Mouse (Mus musculus) midbrain, embryonic 10.5 days (tissue): ENCODE data around the gene Rab20. TPM values are rescaled to one million over a fixed set of nuclear protein-coding genes. Genes with fewer than 3 reads are reported as not detected.
A peak's percentile ranks its signal among the peaks of the same experiment; 100 is the strongest.

Experiments used
- DNase-seq: peaks from one replicate; pipeline ENCODE4 v3.0.0-alpha.2; 2017; ENCODE audit warnings: low spot score
- H3K27ac ChIP-seq: fragments of 300-500 bp; sonication (generic); replicated peaks from 2 replicates; pipeline ENCODE4 v1.5.1; 2016; ENCODE audit warnings: mild to moderate bottlenecking
- H3K27me3 ChIP-seq: fragments of 300-500 bp; sonication (generic); 2 replicates; pipeline ENCODE4 v1.6.1; 2016; ENCODE audit warnings: low read depth, mild to moderate bottlenecking; ENCODE audit not compliant: poor library complexity, severe bottlenecking
- H3K36me3 ChIP-seq: fragments of 300-500 bp; sonication (generic); 2 replicates; pipeline ENCODE4 v1.6.1; 2016; ENCODE audit warnings: mild to moderate bottlenecking, moderate library complexity
- H3K4me1 ChIP-seq: fragments of 300-500 bp; sonication (generic); 2 replicates; pipeline ENCODE4 v1.6.1; 2016
- H3K4me3 ChIP-seq: fragments of 300-500 bp; sonication (generic); 2 replicates; pipeline ENCODE4 v1.5.1; 2016; ENCODE audit warnings: mild to moderate bottlenecking, moderate library complexity
- H3K9me3 ChIP-seq: fragments of 300-500 bp; sonication (generic); replicated peaks from 2 replicates; pipeline ENCODE4 v1.6.1; 2016; ENCODE audit warnings: mild to moderate bottlenecking
- WGBS: fragments of 180-500 bp; shearing (Covaris S2); methylation state at CpG from one replicate; pipeline ENCODE4 v1.1.7; 2016; 5-methylcytosine and 5-hydroxymethylcytosine counted together
- polyA plus RNA-seq: library from polyadenylated mRNA; unstranded; fragments of >200 nt; fragmentation: Nextera tagmentation; extraction: Ambion mirVana; gene quantifications from 2 replicates; pipeline ENCODE4 v1.2.1, GENCODE M21; 2016

The Rab20 gene
- polyA plus RNA-seq, 1 experiment from 2014 or later = 1.3 TPM

DNA sequence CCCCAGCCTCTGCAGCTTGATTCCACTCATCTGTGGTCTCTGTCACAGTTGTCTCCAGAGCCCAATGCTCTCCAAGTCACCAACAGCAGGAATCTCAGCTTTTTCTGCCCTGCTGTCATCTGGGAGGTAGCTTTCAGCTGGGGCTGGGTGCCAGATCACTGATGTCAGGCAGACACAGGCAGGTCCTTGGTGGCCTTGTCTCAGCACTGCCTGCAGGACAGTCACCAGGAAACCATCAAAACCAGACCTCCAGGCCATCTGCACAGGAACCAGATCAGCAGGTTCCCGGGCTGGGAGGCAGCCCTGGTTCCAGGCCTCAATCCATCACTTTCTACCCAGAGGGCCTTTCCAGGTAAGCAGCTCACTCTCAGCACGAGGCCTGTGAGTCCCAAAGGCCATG lies 16.7 kb downstream of the Rab20 start:
- H3K27me3 ChIP-seq = no peaks in the 10 kb centered on the region
- 82% methylated on average over 2 of the region's 2 CpGs for WGBS
- no peak for DNase-seq

DNA sequence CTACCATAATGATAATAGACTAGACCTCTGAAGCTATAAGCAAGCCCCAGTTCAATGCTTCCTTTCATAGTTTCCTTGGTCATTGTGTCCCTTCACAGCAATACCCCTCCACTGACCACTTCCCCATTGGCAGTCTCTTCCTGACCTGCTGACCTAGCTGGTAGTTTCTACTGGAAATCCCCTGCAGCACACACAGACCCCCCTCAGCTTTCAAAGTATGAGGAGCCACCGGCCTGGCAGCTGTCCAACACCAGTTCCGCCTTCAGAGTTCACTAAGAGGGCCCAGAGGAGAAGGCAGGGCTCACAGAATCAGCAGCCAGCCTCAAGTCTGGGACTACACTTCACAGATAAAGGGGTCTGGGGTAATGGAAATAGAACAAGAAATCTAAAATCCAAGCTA lies 17.6 kb downstream of the Rab20 start:
- Histone ChIP-seq H3K4me1 (peaks cover 28% of the 10 kb centered on the region), H3K9me3 (peaks cover 5% of the 10 kb centered on the region; the same call in 1 of the 2 replicates), H3K27ac (no peak overlapping the region), H3K27me3 (no peaks in the 10 kb centered on the region), H3K36me3 (no peaks in the 10 kb centered on the region), H3K4me3 (no peak overlapping the region)
- 72% methylated on average over 2 of the region's 2 CpGs for WGBS
- no peak for DNase-seq

More for the DNA sequence above, 16.7 kb downstream of the Rab20 start:
- Histone ChIP-seq H3K9me3 (peaks cover 5% of the 10 kb centered on the region; the same call in 1 of the 2 replicates), H3K36me3 (no peaks in the 10 kb centered on the region), H3K4me3 (no peak overlapping the region), H3K4me1 (peaks cover 32% of the 10 kb centered on the region), H3K27ac (peak overlapping the region; percentile 33; the same call in 1 of the 2 replicates)

DNA sequence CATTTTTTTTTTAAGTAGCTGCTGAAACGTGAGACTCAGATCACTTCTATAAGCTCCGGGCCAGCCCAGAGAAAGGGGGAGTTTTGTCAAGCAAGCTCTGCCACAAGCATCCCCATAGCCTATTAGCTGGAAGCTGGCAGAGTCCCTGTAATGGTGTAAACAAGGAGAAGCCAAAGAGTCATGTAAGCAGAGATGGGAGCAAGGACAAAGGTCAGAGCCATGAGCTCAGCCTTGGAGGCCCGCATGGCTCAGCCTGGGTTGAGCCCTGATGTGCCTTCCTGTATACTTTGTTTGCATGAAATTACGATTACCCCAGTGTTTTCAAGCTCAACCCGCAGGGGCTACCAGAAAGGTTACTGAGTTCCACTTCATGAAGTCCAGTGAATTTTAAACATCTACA lies 19.5 kb downstream of the Rab20 start:
- H3K4me1 ChIP-seq = peaks cover 29% of the 10 kb centered on the region
- H3K4me3 ChIP-seq = no peak overlapping the region
- H3K27me3 ChIP-seq = peaks cover 1% of the 10 kb centered on the region; the same call in 1 of the 2 replicates
- DNase-seq = no peak
- H3K9me3 ChIP-seq = peaks cover 5% of the 10 kb centered on the region; the same call in 1 of the 2 replicates
- H3K27ac ChIP-seq = no peak overlapping the region
- no peaks in the 10 kb centered on the region for H3K36me3 ChIP-seq
- 56% methylated on average over 5 of the region's 5 CpGs for WGBS

DNA sequence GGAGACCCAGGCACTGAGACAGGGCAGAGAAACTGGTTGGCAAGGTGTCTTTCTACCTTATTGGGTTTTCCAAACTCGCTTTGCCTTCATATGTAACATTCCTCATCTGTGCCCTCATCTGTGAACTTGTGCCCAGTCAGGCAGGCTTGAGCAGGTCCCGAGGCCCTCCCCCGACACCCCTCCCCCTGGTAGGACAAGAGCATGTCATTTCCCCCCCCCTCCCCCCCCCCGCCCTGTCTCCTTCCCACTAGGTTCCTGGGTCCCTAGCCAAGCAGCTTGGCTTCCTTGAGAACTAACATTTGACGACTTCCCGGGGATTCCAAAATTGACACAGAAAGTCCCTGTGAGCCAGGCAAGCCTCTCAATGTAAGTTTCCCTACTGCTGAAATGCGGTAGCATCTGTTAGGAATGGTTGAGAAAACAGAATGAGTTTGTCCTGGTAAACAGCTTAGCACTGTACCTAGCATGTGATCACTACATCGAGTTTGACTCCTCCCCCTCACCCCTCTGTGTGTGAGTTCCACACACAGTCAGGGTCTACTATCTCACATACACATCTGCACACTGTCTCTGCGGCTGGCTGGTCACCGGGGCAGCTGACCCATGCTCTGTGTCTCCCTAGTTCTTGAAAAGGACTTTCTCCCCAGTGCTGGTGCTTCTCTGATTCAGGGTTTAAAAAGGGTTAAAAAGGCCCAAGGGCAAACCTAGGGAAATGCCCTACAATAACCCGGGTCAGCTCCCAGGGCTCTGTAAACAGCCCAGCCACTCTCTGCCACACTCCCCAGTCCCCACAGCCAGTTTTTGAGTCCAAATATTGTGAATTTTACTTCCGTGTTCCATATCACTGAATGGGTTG lies 20.3 kb downstream of the Rab20 start:
- H3K4me1 ChIP-seq = peaks cover 37% of the 10 kb centered on the region
- no peaks in the 10 kb centered on the region for H3K36me3 ChIP-seq
- H3K27ac ChIP-seq = no peak overlapping the region
- H3K27me3 ChIP-seq = peaks cover 7% of the 10 kb centered on the region; the same call in 1 of the 2 replicates
- peaks cover 5% of the 10 kb centered on the region; the same call in 1 of the 2 replicates for H3K9me3 ChIP-seq
- 53% methylated on average over 12 of the region's 12 CpGs for WGBS
- H3K4me3 ChIP-seq = no peak overlapping the region
- DNase-seq = no peak

DNA sequence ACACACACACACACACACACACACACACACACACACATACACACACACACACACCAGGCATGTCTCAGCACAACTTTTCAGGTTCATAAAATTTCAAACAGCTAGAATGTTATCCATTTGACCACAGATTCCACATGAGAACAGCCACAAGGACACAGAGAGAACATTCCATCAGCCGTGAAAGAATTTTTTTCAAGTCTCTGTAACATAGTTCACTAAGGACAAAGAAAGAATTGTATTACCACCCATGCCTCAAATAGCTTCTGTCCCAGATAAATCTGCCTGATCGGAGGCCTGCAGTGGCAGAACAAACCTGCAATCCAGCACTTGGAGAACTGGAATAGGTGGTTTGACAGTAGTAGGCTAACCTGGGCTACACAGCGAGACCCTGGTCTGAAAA lies 21.2 kb downstream of the Rab20 start:
- Histone ChIP-seq H3K4me1 (peaks cover 47% of the 10 kb centered on the region), H3K4me3 (no peak overlapping the region), H3K27me3 (peaks cover 7% of the 10 kb centered on the region; the same call in 1 of the 2 replicates), H3K27ac (no peak overlapping the region), H3K9me3 (peaks cover 5% of the 10 kb centered on the region; the same call in 1 of the 2 replicates), H3K36me3 (no peaks in the 10 kb centered on the region)
- 86% methylated on average over 3 of the region's 3 CpGs for WGBS
- DNase-seq = no peak

DNA sequence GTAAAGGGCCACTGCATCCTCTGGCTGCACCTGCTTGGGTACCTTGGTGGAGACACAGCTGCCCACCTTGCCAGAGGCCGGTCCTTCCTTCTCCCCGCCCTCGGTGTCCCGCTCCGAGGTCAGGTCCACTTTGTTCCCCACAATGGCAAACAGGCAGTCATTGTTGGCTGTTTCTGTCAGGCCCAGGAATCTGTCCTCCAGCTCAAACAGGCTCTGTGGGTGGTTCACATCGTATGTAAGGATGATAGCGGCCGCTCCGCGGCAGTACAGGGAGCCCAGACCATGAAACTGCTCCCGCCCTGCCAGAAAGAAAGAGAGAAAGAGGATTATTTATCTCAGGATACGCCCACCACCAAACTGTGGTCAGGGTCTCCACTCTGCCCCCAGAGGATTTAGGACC lies 24.3 kb downstream of the Rab20 start:
- 48% methylated on average over 12 of the region's 12 CpGs for WGBS
- Histone ChIP-seq H3K4me1 (peaks cover 64% of the 10 kb centered on the region), H3K4me3 (no peak overlapping the region), H3K27me3 (peaks cover 16% of the 10 kb centered on the region), H3K9me3 (no peaks in the 10 kb centered on the region), H3K27ac (peak overlapping the region; percentile 63), H3K36me3 (no peaks in the 10 kb centered on the region)
- no peak for DNase-seq

DNA sequence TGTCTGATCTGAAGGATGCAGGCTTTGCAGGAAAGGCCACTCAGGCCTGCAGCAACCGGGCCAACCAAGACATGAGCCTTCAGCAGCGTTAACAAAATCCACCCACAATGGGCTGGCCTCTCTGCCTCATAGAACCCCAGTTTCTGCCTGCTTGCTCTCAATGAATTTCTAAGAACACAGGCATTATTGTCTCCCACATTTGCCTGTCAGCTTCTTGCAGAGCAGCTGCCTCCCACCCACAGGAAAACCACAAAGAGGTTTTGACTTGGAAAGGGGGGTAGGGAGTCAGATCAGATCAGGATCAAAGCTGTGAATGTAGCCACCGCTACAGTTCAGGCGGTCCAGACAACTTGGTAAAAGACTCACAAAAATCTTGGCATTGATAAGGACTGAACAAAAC lies 25.5 kb downstream of the Rab20 start:
- H3K9me3 ChIP-seq = no peaks in the 10 kb centered on the region
- DNase-seq = no peak
- H3K27me3 ChIP-seq = peaks cover 16% of the 10 kb centered on the region
- H3K4me3 ChIP-seq = no peak overlapping the region
- 34% methylated on average over 4 of the region's 4 CpGs for WGBS
- H3K4me1 ChIP-seq = peaks cover 52% of the 10 kb centered on the region
- peak overlapping the region; percentile 14 for H3K27ac ChIP-seq
- H3K36me3 ChIP-seq = no peaks in the 10 kb centered on the region

DNA sequence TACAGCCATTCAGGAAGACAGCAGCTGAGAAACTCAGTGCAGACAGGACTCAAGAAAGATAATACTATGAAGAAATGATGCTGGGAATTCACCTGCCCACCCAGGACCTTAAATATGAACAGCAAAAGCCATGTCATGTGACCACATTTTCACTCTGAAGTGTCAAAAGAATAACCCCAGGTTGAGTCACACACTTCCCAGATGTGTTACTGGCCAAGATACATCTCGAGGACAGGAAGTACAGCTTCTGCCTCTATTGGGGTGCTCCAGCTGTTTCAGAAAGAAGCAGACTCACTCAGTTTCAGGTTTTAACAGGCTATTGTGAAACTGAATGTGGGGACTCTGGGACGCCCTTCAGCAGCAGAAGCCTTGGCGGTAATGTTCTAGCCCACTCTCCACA lies 26.0 kb downstream of the Rab20 start:
- Histone ChIP-seq H3K36me3 (no peaks in the 10 kb centered on the region), H3K27me3 (peaks cover 16% of the 10 kb centered on the region), H3K27ac (peak overlapping the region; percentile 38), H3K9me3 (no peaks in the 10 kb centered on the region), H3K4me1 (peaks cover 48% of the 10 kb centered on the region), H3K4me3 (no peak overlapping the region)
- no peak for DNase-seq
- WGBS = 74% methylated on average over 3 of the region's 3 CpGs

DNA sequence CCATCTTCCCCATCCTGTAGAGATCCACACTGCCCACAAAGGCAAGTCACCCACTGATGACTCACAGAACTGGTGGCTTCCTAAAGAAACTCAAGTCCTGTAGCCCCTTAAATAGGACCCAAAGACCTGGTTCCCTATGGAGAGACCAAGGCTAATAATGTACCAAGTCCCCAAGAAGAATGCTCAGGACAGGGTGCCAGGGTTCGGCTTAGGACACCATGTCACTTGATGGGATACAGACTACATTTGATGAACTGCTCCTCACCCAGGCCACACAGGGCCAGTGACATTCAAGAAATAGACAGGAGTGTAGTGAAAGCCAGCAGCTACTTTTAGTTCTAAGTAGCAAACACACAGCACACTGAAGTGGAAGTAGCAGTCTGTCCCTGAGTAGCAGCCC lies 26.4 kb downstream of the Rab20 start:
- Histone ChIP-seq H3K4me3 (no peak overlapping the region), H3K27ac (peak overlapping the region; percentile 38; the same call in 1 of the 2 replicates), H3K4me1 (peaks cover 48% of the 10 kb centered on the region), H3K27me3 (peaks cover 16% of the 10 kb centered on the region), H3K36me3 (no peaks in the 10 kb centered on the region), H3K9me3 (no peaks in the 10 kb centered on the region)
- no peak for DNase-seq
- WGBS = 91% methylated on average over 1 of the region's 1 CpGs

DNA sequence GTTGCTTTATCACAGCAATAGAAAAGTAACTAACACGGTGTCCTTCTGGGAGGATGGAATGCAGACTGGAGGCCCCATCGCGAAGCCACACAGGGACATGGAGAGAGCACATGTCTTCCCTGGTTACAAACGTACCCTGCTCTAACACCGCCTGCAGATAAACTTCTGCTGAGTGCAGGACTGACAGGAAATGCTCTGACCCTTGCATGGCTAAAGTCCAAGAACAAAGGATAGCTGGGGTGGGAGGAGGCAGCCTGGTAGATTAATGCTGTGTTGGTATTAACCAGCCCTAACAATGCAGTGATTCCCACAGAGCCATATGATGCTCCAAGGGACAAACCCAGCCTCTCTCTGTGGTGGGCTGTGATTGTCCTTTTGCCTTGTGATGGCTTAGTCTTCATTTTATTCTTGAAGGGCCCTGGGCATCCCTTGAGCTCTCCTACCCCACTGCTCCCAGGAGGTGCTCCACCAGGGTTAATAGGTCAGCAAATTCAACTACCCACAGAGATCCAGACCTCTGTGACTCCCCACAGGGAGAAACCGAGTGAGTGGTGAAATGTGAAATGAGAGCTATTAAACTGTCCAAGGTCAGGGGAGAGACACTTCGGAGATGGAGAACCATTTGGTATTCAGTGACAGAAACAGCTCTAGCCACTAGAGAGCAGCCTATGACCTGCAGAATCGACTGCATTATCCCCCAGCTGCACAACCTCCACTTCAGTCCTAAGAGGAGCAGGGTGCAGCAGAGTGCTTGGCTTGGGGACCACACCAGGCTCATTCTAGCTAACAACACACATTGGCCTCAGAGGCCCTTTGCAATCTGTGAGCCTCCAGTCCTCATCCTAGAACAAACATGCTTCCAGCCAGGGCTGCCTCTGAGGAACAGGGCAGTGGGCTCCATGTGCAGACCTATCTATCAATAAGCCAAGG lies 28.1 kb downstream of the Rab20 start:
- no peaks in the 10 kb centered on the region for H3K9me3 ChIP-seq
- H3K36me3 ChIP-seq = no peaks in the 10 kb centered on the region; the same call in 1 of the 2 replicates
- peak; percentile 47 for DNase-seq
- no peak overlapping the region for H3K4me3 ChIP-seq
- peak overlapping the region; percentile 39; the same call in 1 of the 2 replicates for H3K27ac ChIP-seq
- peaks cover 48% of the 10 kb centered on the region for H3K4me1 ChIP-seq
- peaks cover 16% of the 10 kb centered on the region for H3K27me3 ChIP-seq
- 39% methylated on average over 8 of the region's 8 CpGs for whole genome bisulfite sequencing

DNA sequence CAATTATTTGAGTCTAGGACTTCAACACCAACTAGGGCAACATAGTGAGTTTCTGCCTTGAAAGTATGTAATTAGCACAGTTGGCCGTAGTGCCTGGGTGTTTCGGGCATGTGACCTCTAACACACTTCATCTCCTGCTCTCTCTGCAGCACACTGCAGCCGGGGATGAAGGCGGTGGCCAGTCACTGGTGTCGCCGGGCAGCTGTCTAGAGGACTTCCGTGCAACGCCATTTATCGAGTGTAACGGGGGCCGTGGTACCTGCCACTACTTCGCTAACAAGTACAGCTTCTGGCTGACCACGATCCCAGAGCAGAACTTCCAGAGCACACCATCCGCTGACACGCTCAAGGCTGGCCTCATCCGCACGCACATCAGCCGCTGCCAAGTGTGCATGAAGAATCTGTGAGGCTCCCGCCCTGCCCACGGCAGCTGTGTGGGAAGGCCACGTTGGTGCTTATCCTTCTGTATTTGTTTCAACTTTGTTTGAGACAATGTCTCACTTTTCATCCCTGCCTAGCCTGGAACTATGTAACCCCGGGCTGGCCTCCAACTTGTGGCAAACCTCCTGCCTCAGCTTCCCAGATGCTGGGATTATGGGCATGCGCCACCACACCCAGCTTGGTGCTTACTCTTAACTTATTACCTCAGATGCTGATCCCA lies 30.5 kb downstream of the Rab20 start:
- peaks cover 8% of the 10 kb centered on the region for H3K27me3 ChIP-seq
- H3K36me3 ChIP-seq = peaks cover 8% of the 10 kb centered on the region
- 92% methylated on average over 23 of the region's 23 CpGs for WGBS
- no peak overlapping the region for H3K4me3 ChIP-seq
- H3K9me3 ChIP-seq = no peaks in the 10 kb centered on the region
- no peak overlapping the region for H3K27ac ChIP-seq
- peaks cover 32% of the 10 kb centered on the region for H3K4me1 ChIP-seq
- no peak for DNase-seq

DNA sequence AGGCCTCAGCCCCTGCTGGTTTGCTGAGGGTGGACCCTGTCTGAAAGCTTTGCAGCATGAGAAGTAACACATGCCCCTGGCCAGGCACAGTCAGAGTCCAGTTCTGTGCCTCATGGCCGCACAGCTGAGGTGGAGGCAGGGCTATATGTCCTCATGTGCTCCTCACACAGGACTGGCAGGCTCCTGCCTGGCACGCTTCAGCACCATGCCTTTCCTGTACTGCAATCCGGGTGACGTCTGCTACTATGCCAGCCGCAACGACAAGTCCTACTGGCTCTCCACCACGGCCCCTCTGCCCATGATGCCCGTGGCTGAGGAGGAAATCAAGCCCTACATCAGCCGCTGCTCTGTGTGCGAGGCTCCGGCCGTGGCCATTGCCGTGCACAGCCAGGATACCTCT lies 32.7 kb downstream of the Rab20 start:
- no peak for DNase-seq
- Histone ChIP-seq H3K9me3 (no peaks in the 10 kb centered on the region), H3K27me3 (no peaks in the 10 kb centered on the region), H3K4me1 (peaks cover 12% of the 10 kb centered on the region), H3K4me3 (no peak overlapping the region), H3K27ac (no peak overlapping the region), H3K36me3 (peaks cover 13% of the 10 kb centered on the region)
- WGBS = 95% methylated on average over 13 of the region's 13 CpGs
